ENCODE assay signal across 14 mouse cellular contexts in genomic region chr12:72303624-72304346, GRCm38 (mm10).
DNase-seq lines count a peak whose midpoint lies in the region; ATAC-seq and TF ChIP-seq lines count a peak whose summit lies in the region.
"Had no signal": no experiment of that assay in that cellular context is flagged by ENCODE, and none has a peak within 500 bp of the region (broad histone marks: within the 10 kb centered on the region; RNA-seq: fewer than 3 reads in every experiment).

No protein-coding gene starts in this region.

- WGBS in hindbrain, embryonic 14.5 days: 66% methylated on average over 37 of the region's 37 CpGs

- TF ChIP-seq POLR2A in testis, adult 2 months (IDR thresholded peaks at IDR 0.05; ENCODE audit: control insufficient read depth, low read depth, low read length): no peak

- no peaks in the 10 kb centered on the region; the same call in 1 of the 2 replicates for H3K36me3 ChIP-seq in testis, adult 2 months (ENCODE audit: control insufficient read depth, insufficient read depth, low read length)
- peaks cover 5% of the 10 kb centered on the region for H3K36me3 ChIP-seq in hindbrain, embryonic 14.5 days (replicated peaks; ENCODE audit: control insufficient read depth, insufficient read depth)
- H3K36me3 ChIP-seq: embryonic facial prominence, embryonic 15.5 days; limb, embryonic 15.5 days had no signal

- H3K4me3 ChIP-seq in testis, adult 2 months (ENCODE audit: control insufficient read depth, low read depth, low read length): peak overlapping the region; percentile 51
- H3K4me3 ChIP-seq in hindbrain, embryonic 14.5 days (replicated peaks; ENCODE audit: low read length): no peak overlapping the region
- H3K4me3 ChIP-seq: embryonic facial prominence, embryonic 15.5 days; limb, embryonic 15.5 days had no signal

- peaks cover 8% of the 10 kb centered on the region for H3K4me1 ChIP-seq in testis, adult 2 months (ENCODE audit: control insufficient read depth, insufficient read depth, low read length)
- H3K4me1 ChIP-seq in hindbrain, embryonic 14.5 days (replicated peaks; ENCODE audit: control insufficient read depth, insufficient read depth, low read length): peaks cover 26% of the 10 kb centered on the region
- H3K4me1 ChIP-seq: embryonic facial prominence, embryonic 15.5 days had no signal

- DNase-seq in heart, adult 11 months: peak; percentile 74
- DNase-seq in heart, adult 9 months (ENCODE audit: low spot score in 2 of 2): no peak
- DNase-seq in testis, postnatal 10 days (ENCODE audit: low spot score): no peak
- DNase-seq in hindbrain, embryonic 14.5 days (ENCODE audit: low spot score): no peak
- no peak for DNase-seq in layer of hippocampus, adult 8-10 months (ENCODE audit: low spot score in 2 of 2)
- no peak for DNase-seq in c-Kit-positive CD71-positive TER-119-positive erythroid progenitor cells, embryonic 14.5 days (ENCODE audit: low spot score)
- DNase-seq: cerebellum, adult 9-11 months; lung, embryonic 14.5 days; right cerebral cortex, postnatal 14 days had no signal

- no peak overlapping the region for H3K27ac ChIP-seq in testis, adult 2 months (ENCODE audit: control insufficient read depth, insufficient read depth, low read depth, low read length)
- H3K27ac ChIP-seq in hindbrain, embryonic 14.5 days: 0 out of 2 replicates have a peak overlapping the region, but pooled peaks have one; percentile 29
- H3K27ac ChIP-seq: embryonic facial prominence, embryonic 15.5 days; kidney, postnatal 0 days; limb, embryonic 15.5 days had no signal

- H3K4me2 ChIP-seq in hindbrain, embryonic 14.5 days (replicated peaks): no peak overlapping the region; the same call in 1 of the 2 replicates
- H3K4me2 ChIP-seq: embryonic facial prominence, embryonic 15.5 days; heart, embryonic 11.5 days; limb, embryonic 15.5 days; lung, embryonic 14.5 days had no signal

- no peak for TF ChIP-seq CTCF in testis, adult 2 months (IDR thresholded peaks at IDR 0.05; ENCODE audit: control insufficient read depth, insufficient read depth, insufficient replicate concordance, low read depth, low read length)

- H3K9me3 ChIP-seq in hindbrain, embryonic 14.5 days (ENCODE audit: control insufficient read depth, low read length): no peaks in the 10 kb centered on the region
- H3K9me3 ChIP-seq: embryonic facial prominence, embryonic 15.5 days; limb, embryonic 15.5 days had no signal

- H3K9ac ChIP-seq in hindbrain, embryonic 14.5 days: no peak overlapping the region
- H3K9ac ChIP-seq: embryonic facial prominence, embryonic 15.5 days; limb, embryonic 15.5 days; lung, embryonic 14.5 days had no signal

- no peaks in the 10 kb centered on the region for H3K27me3 ChIP-seq in testis, adult 2 months (ENCODE audit: control insufficient read depth, insufficient read depth, low read length)
- no peaks in the 10 kb centered on the region for H3K27me3 ChIP-seq in hindbrain, embryonic 14.5 days (ENCODE audit: control insufficient read depth, insufficient read depth, low read length)
- H3K27me3 ChIP-seq: embryonic facial prominence, embryonic 15.5 days; limb, embryonic 15.5 days had no signal

- no peak for ATAC-seq in hindbrain, embryonic 14.5 days (ENCODE audit: low FRiP score)
